Mouse (Mus musculus) C2C12 (cell line): ENCODE measurements around the gene Zdhhc8.

Source experiments
- CEBPB ChIP-seq: IDR thresholded peaks from one replicate; pipeline ENCODE4 v1.6.1; 2011; ENCODE audit warnings: low read depth, mild to moderate bottlenecking, control low read depth, moderate library complexity
- CTCF ChIP-seq: IDR thresholded peaks from one replicate; pipeline ENCODE4 v1.5.1; 2011; ENCODE audit not compliant: control insufficient read depth, insufficient read depth, insufficient read length
- MYOG ChIP-seq: IDR thresholded peaks from one replicate; pipeline ENCODE4 v1.6.1; 2011; ENCODE audit not compliant: control insufficient read depth, insufficient read length; ENCODE audit errors: extremely low read depth
- USF1 ChIP-seq: IDR thresholded peaks from one replicate; pipeline ENCODE4 v1.6.1; 2011; ENCODE audit warnings: low read depth, mild to moderate bottlenecking, control low read depth, moderate library complexity

DNA sequence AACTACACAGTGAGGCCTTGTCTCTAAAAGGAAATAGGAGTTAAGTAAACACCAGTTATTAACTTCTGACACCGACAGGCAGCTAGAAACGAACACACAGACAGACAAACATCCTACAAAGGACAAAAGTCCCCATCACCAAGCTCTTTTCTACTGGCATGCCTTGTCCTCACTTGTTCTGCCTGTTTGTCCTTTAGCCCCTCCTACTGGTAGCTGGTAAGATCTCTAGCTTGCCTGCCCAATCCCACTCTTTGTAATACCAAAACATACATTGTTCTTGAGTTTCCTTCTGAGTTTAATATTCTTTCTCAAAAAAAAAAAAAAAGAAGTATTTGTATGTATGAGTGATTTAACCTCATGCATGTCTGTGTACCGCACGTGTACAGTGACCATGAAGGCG, 33.2 kb upstream of the Zdhhc8 start:
- TF ChIP-seq CTCF (no peak), MYOG (no peak), USF1 (no peak), CEBPB (no peak)
